Mouse (Mus musculus) embryo, embryonic 11.5 days (tissue): ENCODE results near the gene Pi4k2b.
"Not testable (repeated sequence)": the region's sequence is repeated elsewhere in the genome, so short reads cannot be mapped to it uniquely, and the experiment has no call there.

Experiments
- DNase-seq: peaks from one replicate; pipeline ENCODE4 v3.0.0-alpha.2; 2012; ENCODE audit warnings: low read depth, low spot score

Gene Pi4k2b

GRCm38 (mm10) chr5:52776466-52777354 lies 35.3 kb downstream of the Pi4k2b start:
- DNase-seq, result not testable (repeated sequence)

GRCm38 (mm10) chr5:52782523-52783250 lies 41.3 kb downstream of the Pi4k2b start:
- peak; percentile 71 for DNase-seq

GRCm38 (mm10) chr5:52783251-52783620 lies 41.9 kb downstream of the Pi4k2b start:
- DNase-seq, result no peak

GRCm38 (mm10) chr5:52783957-52784356 lies 42.6 kb downstream of the Pi4k2b start:
- no peak for DNase-seq

- no peak for DNase-seq
These were observed 45.4 kb downstream of the Pi4k2b start for GRCm38 (mm10) chr5:52786556-52787322.

GRCm38 (mm10) chr5:52793230-52793629 lies 51.9 kb downstream of the Pi4k2b start:
- no peak for DNase-seq

GRCm38 (mm10) chr5:52794109-52794508 lies 52.7 kb downstream of the Pi4k2b start:
- no peak for DNase-seq

- DNase-seq, result no peak
These were observed 58.1 kb downstream of the Pi4k2b start for GRCm38 (mm10) chr5:52799274-52799985.

- no peak for DNase-seq
These were observed 64.4 kb downstream of the Pi4k2b start for GRCm38 (mm10) chr5:52805801-52806200.

- DNase-seq, result no peak
These were observed 65.0 kb downstream of the Pi4k2b start for GRCm38 (mm10) chr5:52806349-52806748.

- no peak for DNase-seq
These were observed 65.7 kb downstream of the Pi4k2b start for GRCm38 (mm10) chr5:52807030-52807429.

GRCm38 (mm10) chr5:52810446-52810845 lies 69.1 kb downstream of the Pi4k2b start:
- no peak for DNase-seq

- DNase-seq, result no peak
These were observed 69.7 kb downstream of the Pi4k2b start for GRCm38 (mm10) chr5:52811056-52811455.

GRCm38 (mm10) chr5:52812456-52812855 lies 71.1 kb downstream of the Pi4k2b start:
- no peak for DNase-seq

- DNase-seq, result no peak
These were observed 71.9 kb downstream of the Pi4k2b start for GRCm38 (mm10) chr5:52813312-52813711.

GRCm38 (mm10) chr5:52818676-52819075 lies 77.3 kb downstream of the Pi4k2b start:
- no peak for DNase-seq
